Mouse (Mus musculus): ENCODE measurements at regions not wholly inside any gene's neighbourhood (a gene's known extent, or its start where the extent isn't known, plus 50 kb on each side); places are given as distances from the start of the nearest gene placed in this dataset.
"Not testable (repeated sequence)": the region's sequence is repeated elsewhere in the genome, so short reads cannot be mapped to it uniquely, and the experiment has no call there.

- no peaks in the 10 kb centered on the region for H3K4me1 ChIP-seq
- WGBS: 60% methylated on average over 4 of the region's 4 CpGs
- no peaks in the 10 kb centered on the region for H3K36me3 ChIP-seq
- ATAC-seq (ENCODE audit: extremely low read depth, insufficient number of reproducible peaks, low FRiP score, low TSS enrichment): no peak
- H3K4me3 ChIP-seq: no peak overlapping the region
- H3K9me3 ChIP-seq: no peaks in the 10 kb centered on the region
- H3K27me3 ChIP-seq (replicated peaks): no peaks in the 10 kb centered on the region
- H3K9ac ChIP-seq: no peak overlapping the region
- H3K4me2 ChIP-seq: no peak overlapping the region
- H3K27ac ChIP-seq (replicated peaks): no peak overlapping the region
Measured at GRCm38 (mm10) chr2:133749846-133750637, 198.1 kb downstream of the Bmp2 start.

- no peak overlapping the region for H3K27ac ChIP-seq (replicated peaks)
- no peak overlapping the region for H3K4me2 ChIP-seq
- no peaks in the 10 kb centered on the region for H3K36me3 ChIP-seq
- 73% methylated on average over 3 of the region's 3 CpGs for WGBS
- no peaks in the 10 kb centered on the region for H3K27me3 ChIP-seq (replicated peaks)
- no peak overlapping the region for H3K9ac ChIP-seq
- no peaks in the 10 kb centered on the region for H3K4me1 ChIP-seq
- no peak overlapping the region for H3K4me3 ChIP-seq
- no peaks in the 10 kb centered on the region for H3K9me3 ChIP-seq
- no peak for ATAC-seq (ENCODE audit: extremely low read depth, insufficient number of reproducible peaks, low FRiP score, low TSS enrichment)
Measured at GRCm38 (mm10) chr2:133754088-133754487, 202.1 kb downstream of the Bmp2 start.

GRCm38 (mm10) chr2:133761496-133761895, 209.5 kb downstream of the Bmp2 start:
- no peak overlapping the region for H3K9ac ChIP-seq
- no peaks in the 10 kb centered on the region for H3K9me3 ChIP-seq
- no peaks in the 10 kb centered on the region for H3K36me3 ChIP-seq
- H3K27ac ChIP-seq (replicated peaks): no peak overlapping the region
- H3K4me1 ChIP-seq: no peaks in the 10 kb centered on the region
- H3K4me3 ChIP-seq: no peak overlapping the region
- WGBS: 74% methylated on average over 7 of the region's 7 CpGs
- ATAC-seq (ENCODE audit: extremely low read depth, insufficient number of reproducible peaks, low FRiP score, low TSS enrichment): no peak
- no peaks in the 10 kb centered on the region for H3K27me3 ChIP-seq (replicated peaks)
- H3K4me2 ChIP-seq: no peak overlapping the region

GRCm38 (mm10) chr2:133768546-133768945, 216.6 kb downstream of the Bmp2 start:
- H3K4me3 ChIP-seq: no peak overlapping the region
- no peaks in the 10 kb centered on the region for H3K36me3 ChIP-seq
- no peaks in the 10 kb centered on the region for H3K9me3 ChIP-seq
- H3K27ac ChIP-seq (replicated peaks): no peak overlapping the region
- H3K9ac ChIP-seq: no peak overlapping the region
- H3K4me2 ChIP-seq: no peak overlapping the region
- ATAC-seq (ENCODE audit: extremely low read depth, insufficient number of reproducible peaks, low FRiP score, low TSS enrichment): no peak
- H3K27me3 ChIP-seq (replicated peaks): no peaks in the 10 kb centered on the region
- no peaks in the 10 kb centered on the region for H3K4me1 ChIP-seq
- WGBS: 65% methylated on average over 1 of the region's 1 CpGs

GRCm38 (mm10) chr2:133783588-133784342, 231.8 kb downstream of the Bmp2 start:
- WGBS: 57% methylated on average over 7 of the region's 7 CpGs
- H3K27ac ChIP-seq (replicated peaks): no peak overlapping the region
- no peaks in the 10 kb centered on the region for H3K27me3 ChIP-seq (replicated peaks)
- no peak overlapping the region for H3K9ac ChIP-seq
- H3K4me1 ChIP-seq: no peaks in the 10 kb centered on the region
- H3K4me2 ChIP-seq: no peak overlapping the region
- H3K9me3 ChIP-seq: no peaks in the 10 kb centered on the region
- no peaks in the 10 kb centered on the region for H3K36me3 ChIP-seq
- ATAC-seq (ENCODE audit: extremely low read depth, insufficient number of reproducible peaks, low FRiP score, low TSS enrichment): no peak
- no peak overlapping the region for H3K4me3 ChIP-seq

- no peak overlapping the region for H3K27ac ChIP-seq (replicated peaks)
- no peak for ATAC-seq (ENCODE audit: extremely low read depth, insufficient number of reproducible peaks, low FRiP score, low TSS enrichment)
- no peaks in the 10 kb centered on the region for H3K27me3 ChIP-seq (replicated peaks)
- H3K4me1 ChIP-seq: peaks cover 5% of the 10 kb centered on the region; the same call in 1 of the 2 replicates
- no peaks in the 10 kb centered on the region for H3K36me3 ChIP-seq
- H3K4me3 ChIP-seq: no peak overlapping the region
- H3K4me2 ChIP-seq: no peak overlapping the region
- WGBS: 61% methylated on average over 1 of the region's 1 CpGs
- no peak overlapping the region for H3K9ac ChIP-seq
- no peaks in the 10 kb centered on the region for H3K9me3 ChIP-seq
Measured at GRCm38 (mm10) chr2:133791031-133791430, 239.1 kb downstream of the Bmp2 start.

- H3K27ac ChIP-seq (replicated peaks): no peak overlapping the region
- no peak overlapping the region for H3K9ac ChIP-seq
- no peak overlapping the region for H3K4me2 ChIP-seq
- H3K27me3 ChIP-seq (replicated peaks): no peaks in the 10 kb centered on the region
- WGBS: 27% methylated on average over 2 of the region's 2 CpGs
- H3K9me3 ChIP-seq: no peaks in the 10 kb centered on the region
- H3K4me1 ChIP-seq: peaks cover 5% of the 10 kb centered on the region; the same call in 1 of the 2 replicates
- H3K4me3 ChIP-seq: no peak overlapping the region
- no peaks in the 10 kb centered on the region for H3K36me3 ChIP-seq
- no peak for ATAC-seq (ENCODE audit: extremely low read depth, insufficient number of reproducible peaks, low FRiP score, low TSS enrichment)
Measured at GRCm38 (mm10) chr2:133793293-133793692, 241.3 kb downstream of the Bmp2 start.

- 45% methylated on average over 3 of the region's 3 CpGs for WGBS
- Histone ChIP-seq H3K4me1 (no peaks in the 10 kb centered on the region), H3K4me2 (no peak overlapping the region)
Measured at GRCm38 (mm10) chr2:133802666-133803065, 250.7 kb downstream of the Bmp2 start.

GRCm38 (mm10) chr2:133821418-133821817, 269.5 kb downstream of the Bmp2 start:
- no peaks in the 10 kb centered on the region for H3K9me3 ChIP-seq
- H3K9ac ChIP-seq: no peak overlapping the region
- WGBS: 79% methylated on average over 4 of the region's 4 CpGs
- no peak overlapping the region for H3K4me2 ChIP-seq
- no peak for ATAC-seq (ENCODE audit: extremely low read depth, insufficient number of reproducible peaks, low FRiP score, low TSS enrichment)
- H3K36me3 ChIP-seq: no peaks in the 10 kb centered on the region
- no peaks in the 10 kb centered on the region for H3K4me1 ChIP-seq
- H3K27me3 ChIP-seq (replicated peaks): no peaks in the 10 kb centered on the region
- H3K27ac ChIP-seq (replicated peaks): no peak overlapping the region
- no peak overlapping the region for H3K4me3 ChIP-seq

More at GRCm38 (mm10) chr2:133802666-133803065, 250.7 kb downstream of the Bmp2 start:
- Histone ChIP-seq H3K4me3 (no peak overlapping the region), H3K36me3 (no peaks in the 10 kb centered on the region), H3K9ac (no peak overlapping the region), H3K27ac (replicated peaks) (no peak overlapping the region), H3K27me3 (replicated peaks) (no peaks in the 10 kb centered on the region), H3K9me3 (no peaks in the 10 kb centered on the region)
- no peak for ATAC-seq (ENCODE audit: extremely low read depth, insufficient number of reproducible peaks, low FRiP score, low TSS enrichment)

GRCm38 (mm10) chr2:133829406-133829805, 277.4 kb downstream of the Bmp2 start:
- Histone ChIP-seq H3K9me3 (no peaks in the 10 kb centered on the region), H3K4me3 (no peak overlapping the region), H3K36me3 (no peaks in the 10 kb centered on the region), H3K4me2 (no peak overlapping the region), H3K27me3 (replicated peaks) (no peaks in the 10 kb centered on the region), H3K27ac (replicated peaks) (no peak overlapping the region), H3K4me1 (no peaks in the 10 kb centered on the region), H3K9ac (no peak overlapping the region)
- WGBS: 81% methylated on average over 1 of the region's 1 CpGs
- no peak for ATAC-seq (ENCODE audit: extremely low read depth, insufficient number of reproducible peaks, low FRiP score, low TSS enrichment)

GRCm38 (mm10) chr2:133850485-133850884, 298.5 kb downstream of the Bmp2 start:
- Histone ChIP-seq H3K4me2 (no peak overlapping the region), H3K9ac (no peak overlapping the region), H3K4me3 (no peak overlapping the region), H3K4me1 (peaks cover 3% of the 10 kb centered on the region), H3K27me3 (replicated peaks) (no peaks in the 10 kb centered on the region), H3K9me3 (no peaks in the 10 kb centered on the region), H3K36me3 (no peaks in the 10 kb centered on the region), H3K27ac (replicated peaks) (no peak overlapping the region)
- ATAC-seq (ENCODE audit: extremely low read depth, insufficient number of reproducible peaks, low FRiP score, low TSS enrichment): no peak

- H3K4me3 ChIP-seq; H3K27me3 ChIP-seq (replicated peaks); H3K9ac ChIP-seq; H3K36me3 ChIP-seq; ATAC-seq (ENCODE audit: extremely low read depth, insufficient number of reproducible peaks, low FRiP score, low TSS enrichment); H3K27ac ChIP-seq (replicated peaks); H3K9me3 ChIP-seq; H3K4me1 ChIP-seq; H3K4me2 ChIP-seq: not testable (repeated sequence)
- WGBS: 84% methylated on average over 8 of the region's 8 CpGs
Measured at GRCm38 (mm10) chr2:133874982-133875381, 323.0 kb downstream of the Bmp2 start.

Measured in heart, embryonic 13.5 days (tissue).